Mouse (Mus musculus): ENCODE measurements around the gene Cox19.

DNA sequence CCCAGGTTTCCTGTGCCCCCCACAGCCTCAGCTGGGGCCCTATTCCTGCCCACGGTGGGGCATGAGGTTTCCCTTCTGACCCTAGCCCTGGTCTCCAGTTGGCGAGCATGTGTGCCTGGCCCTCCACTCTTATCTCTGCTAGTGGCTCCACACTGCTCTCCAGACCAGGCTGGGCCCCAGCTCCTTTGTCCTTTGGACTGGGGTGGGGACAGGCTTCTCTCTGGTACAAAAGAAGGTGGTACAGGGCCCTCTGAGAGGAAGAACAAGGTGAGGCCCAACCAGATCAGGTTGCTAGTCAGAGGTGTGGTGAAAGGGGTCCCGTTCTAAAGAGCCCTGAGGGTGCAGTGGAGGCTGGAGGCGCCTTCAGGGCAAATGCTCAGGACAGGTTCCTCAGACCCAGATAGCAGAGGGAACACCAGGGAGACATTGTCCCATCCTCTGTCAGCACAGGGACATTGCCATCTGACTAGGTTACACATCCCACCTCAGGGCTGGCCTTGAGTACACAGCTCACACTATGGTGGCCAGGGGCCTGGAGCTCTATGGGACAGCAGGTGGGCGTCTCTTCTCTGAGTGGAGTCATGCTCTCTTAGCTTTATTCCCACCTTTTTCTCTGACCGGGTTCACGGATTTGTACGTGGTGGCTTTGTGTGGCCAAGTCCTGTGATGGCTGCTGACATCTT, 18.5 kb downstream of the Cox19 start:
- TF ChIP-seq GATA1 (IDR thresholded peaks at IDR 0.05; ENCODE audit: borderline replicate concordance, low read length) = no peak
- no peak for TF ChIP-seq FLI1 (IDR thresholded peaks at IDR 0.05; ENCODE audit: low read length)
